Mouse (Mus musculus) C2C12 (cell line): ENCODE data around the gene Hbb-y.

ENCODE experiments used
- CEBPB ChIP-seq: IDR thresholded peaks from one replicate; pipeline ENCODE4 v1.6.1; 2011; ENCODE audit warnings: low read depth, mild to moderate bottlenecking, control low read depth, moderate library complexity
- CTCF ChIP-seq: IDR thresholded peaks from one replicate; pipeline ENCODE4 v1.5.1; 2011; ENCODE audit not compliant: control insufficient read depth, insufficient read depth, insufficient read length
- FOSL1 ChIP-seq: IDR thresholded peaks from one replicate; pipeline ENCODE4 v1.8.0; 2011; ENCODE audit warnings: mild to moderate bottlenecking, low read length; ENCODE audit not compliant: poor library complexity, insufficient read depth, severe bottlenecking
- MAX ChIP-seq: IDR thresholded peaks from one replicate; pipeline ENCODE4 v1.6.1; 2011; ENCODE audit warnings: mild to moderate bottlenecking, control low read depth
- MYOD1 ChIP-seq: IDR thresholded peaks from one replicate; pipeline ENCODE4 v1.6.1; 2011; ENCODE audit warnings: low read depth; ENCODE audit not compliant: control insufficient read depth, insufficient read length
- MYOG ChIP-seq: IDR thresholded peaks from one replicate; pipeline ENCODE4 v1.6.1; 2011; ENCODE audit not compliant: control insufficient read depth, insufficient read length; ENCODE audit errors: extremely low read depth
- USF1 ChIP-seq: IDR thresholded peaks from one replicate; pipeline ENCODE4 v1.6.1; 2011; ENCODE audit warnings: low read depth, mild to moderate bottlenecking, control low read depth, moderate library complexity

- TF ChIP-seq CTCF (no peak), FOSL1 (no peak), CEBPB (no peak), MYOD1 (no peak), MYOG (no peak), USF1 (no peak), MAX (no peak)
Measured at GRCm38 (mm10) chr7:103806856-103807255, 46.2 kb downstream of the Hbb-y start.
